Mouse (Mus musculus) limb, embryonic 11.5 days (tissue): Measurements from ENCODE around the gene Pram1. TPM values are rescaled to one million over a fixed set of nuclear protein-coding genes. Genes with fewer than 3 reads are reported as not detected.

ENCODE experiments used
- ATAC-seq: fragments of 200-750 bp; cut with Nextera tagmentation; 2 replicates; pipeline ENCODE4 v1.8.0; 2017; ENCODE audit warnings: low read depth; ENCODE audit not compliant: insufficient number of reproducible peaks, low FRiP score, low TSS enrichment
- DNase-seq: peaks from one replicate; pipeline ENCODE4 v3.0.0-alpha.2; 2015; ENCODE audit warnings: low spot score
- H3K27ac ChIP-seq: fragments of 300-500 bp; sonication (generic); replicated peaks from 2 replicates; pipeline ENCODE4 v1.5.1; 2014; ENCODE audit warnings: low read depth, mild to moderate bottlenecking, low read length
- H3K27me3 ChIP-seq: fragments of 300-500 bp; sonication (generic); 2 replicates; pipeline ENCODE4 v1.6.1; 2014; ENCODE audit warnings: mild to moderate bottlenecking, low read length, mixed read lengths; ENCODE audit not compliant: control insufficient read depth, insufficient read depth
- H3K36me3 ChIP-seq: fragments of 300-500 bp; sonication (generic); 2 replicates; pipeline ENCODE4 v1.6.1; 2014; ENCODE audit warnings: mild to moderate bottlenecking, low read length, moderate library complexity, mixed read lengths; ENCODE audit not compliant: control insufficient read depth, insufficient read depth
- H3K4me1 ChIP-seq: fragments of 300-500 bp; sonication (generic); 2 replicates; pipeline ENCODE4 v1.6.1; 2014; ENCODE audit warnings: low read length, mixed read lengths; ENCODE audit not compliant: control insufficient read depth, insufficient read depth
- H3K4me2 ChIP-seq: fragments of 300-500 bp; sonication (generic); 2 replicates; pipeline ENCODE4 v1.6.1; 2014; ENCODE audit warnings: low read depth, mild to moderate bottlenecking, moderate library complexity; ENCODE audit not compliant: severe bottlenecking
- H3K4me3 ChIP-seq: fragments of 300-500 bp; sonication (generic); 2 replicates; pipeline ENCODE4 v1.5.1; 2014; ENCODE audit warnings: low read depth, low read length
- H3K9ac ChIP-seq: fragments of 300-500 bp; sonication (generic); 2 replicates; pipeline ENCODE4 v1.6.1; 2014; ENCODE audit warnings: mild to moderate bottlenecking, low read length
- H3K9me3 ChIP-seq: fragments of 300-500 bp; sonication (generic); 2 replicates; pipeline ENCODE4 v1.6.1; 2016; ENCODE audit warnings: low read length; ENCODE audit not compliant: control insufficient read depth
- WGBS: fragments of 180-500 bp; shearing (Covaris S2); extraction: QIAGEN DNeasy Blood & Tissue Kit; methylation state at CpG from one replicate; pipeline ENCODE4 v1.1.7; 2014; 5-methylcytosine and 5-hydroxymethylcytosine counted together
- polyA plus RNA-seq: library from polyadenylated mRNA; unstranded; fragments of >200 nt; fragmentation: Nextera tagmentation; extraction: Ambion mirVana; gene quantifications from 2 replicates; pipeline ENCODE4 v1.2.1, GENCODE M21; 2014

Gene Pram1
- polyA plus RNA-seq = 0.67 and 0.84 TPM in 2 replicates

GRCm38 (mm10) chr17:33637516-33638276, at the start of gene Pram1:
Pram1 (plus strand) TSS chr17:33638056.
- no peaks in the 10 kb centered on the region for H3K36me3 ChIP-seq
- DNase-seq = no peak
- WGBS = 85% methylated on average over 4 of the region's 4 CpGs

GRCm38 (mm10) chr17:33597271-33597670, 40.6 kb upstream of the Pram1 start:
- Histone ChIP-seq H3K4me3 (no peak overlapping the region), H3K36me3 (no peaks in the 10 kb centered on the region), H3K27ac (no peak overlapping the region), H3K4me1 (no peaks in the 10 kb centered on the region), H3K9me3 (peaks cover 6% of the 10 kb centered on the region; the same call in 1 of the 2 replicates), H3K4me2 (no peak overlapping the region), H3K9ac (no peak overlapping the region), H3K27me3 (no peaks in the 10 kb centered on the region)
- ATAC-seq (no peak), DNase-seq (no peak)

More at GRCm38 (mm10) chr17:33637516-33638276, at the start of gene Pram1:
- no peak within 1 kb of the TSS for H3K4me2 ChIP-seq
- H3K9ac ChIP-seq = no peak within 1 kb of the TSS
- H3K4me3 ChIP-seq = no peak within 1 kb of the TSS
- no peaks in the 10 kb centered on the region for H3K27me3 ChIP-seq
- no peak for ATAC-seq
- no peaks in the 10 kb centered on the region for H3K4me1 ChIP-seq
- no peaks in the 10 kb centered on the region for H3K9me3 ChIP-seq
- no peak within 1 kb of the TSS for H3K27ac ChIP-seq

GRCm38 (mm10) chr17:33598506-33598905, 39.4 kb upstream of the Pram1 start:
- Histone ChIP-seq H3K9ac (no peak overlapping the region), H3K27me3 (no peaks in the 10 kb centered on the region), H3K4me3 (no peak overlapping the region), H3K4me2 (no peak overlapping the region), H3K9me3 (peaks cover 6% of the 10 kb centered on the region; the same call in 1 of the 2 replicates), H3K27ac (no peak overlapping the region), H3K36me3 (no peaks in the 10 kb centered on the region), H3K4me1 (no peaks in the 10 kb centered on the region)
- ATAC-seq (no peak), DNase-seq (no peak)
- WGBS = 93% methylated on average over 5 of the region's 5 CpGs

GRCm38 (mm10) chr17:33599836-33600475, 37.9 kb upstream of the Pram1 start:
- Histone ChIP-seq H3K9ac (no peak overlapping the region), H3K36me3 (no peaks in the 10 kb centered on the region), H3K27ac (no peak overlapping the region), H3K4me3 (no peak overlapping the region), H3K9me3 (peaks cover 6% of the 10 kb centered on the region; the same call in 1 of the 2 replicates), H3K4me2 (no peak overlapping the region), H3K4me1 (no peaks in the 10 kb centered on the region), H3K27me3 (no peaks in the 10 kb centered on the region)
- WGBS = 90% methylated on average over 8 of the region's 8 CpGs
- DNase-seq = no peak
- ATAC-seq = no peak

- Histone ChIP-seq H3K9me3 (peaks cover 6% of the 10 kb centered on the region; the same call in 1 of the 2 replicates), H3K36me3 (no peaks in the 10 kb centered on the region), H3K4me2 (no peak overlapping the region), H3K4me3 (no peak overlapping the region), H3K9ac (no peak overlapping the region), H3K27ac (no peak overlapping the region), H3K4me1 (no peaks in the 10 kb centered on the region), H3K27me3 (no peaks in the 10 kb centered on the region)
- no peak for DNase-seq
- no peak for ATAC-seq
- WGBS = 84% methylated on average over 3 of the region's 3 CpGs
Observed at GRCm38 (mm10) chr17:33600831-33601230, 37.0 kb upstream of the Pram1 start.

GRCm38 (mm10) chr17:33601947-33602346, 35.9 kb upstream of the Pram1 start:
- H3K4me3 ChIP-seq = no peak overlapping the region
- H3K36me3 ChIP-seq = no peaks in the 10 kb centered on the region
- DNase-seq = no peak
- ATAC-seq = no peak
- H3K27me3 ChIP-seq = no peaks in the 10 kb centered on the region
- H3K9me3 ChIP-seq = peaks cover 6% of the 10 kb centered on the region; the same call in 1 of the 2 replicates
- H3K4me2 ChIP-seq = no peak overlapping the region
- no peak overlapping the region for H3K27ac ChIP-seq
- no peak overlapping the region for H3K9ac ChIP-seq
- no peaks in the 10 kb centered on the region for H3K4me1 ChIP-seq
- WGBS = 83% methylated on average over 12 of the region's 12 CpGs

GRCm38 (mm10) chr17:33607273-33607672, 30.6 kb upstream of the Pram1 start:
- Histone ChIP-seq H3K36me3 (no peaks in the 10 kb centered on the region), H3K4me1 (no peaks in the 10 kb centered on the region), H3K27me3 (no peaks in the 10 kb centered on the region), H3K9ac (no peak overlapping the region), H3K4me3 (no peak overlapping the region), H3K27ac (no peak overlapping the region), H3K4me2 (no peak overlapping the region), H3K9me3 (no peaks in the 10 kb centered on the region)
- WGBS = 78% methylated on average over 2 of the region's 2 CpGs
- no peak for ATAC-seq
- DNase-seq = no peak

- no peak overlapping the region for H3K4me3 ChIP-seq
- H3K9ac ChIP-seq = no peak overlapping the region
- H3K27ac ChIP-seq = no peak overlapping the region
- no peaks in the 10 kb centered on the region for H3K4me1 ChIP-seq
- no peaks in the 10 kb centered on the region for H3K36me3 ChIP-seq
- no peaks in the 10 kb centered on the region for H3K27me3 ChIP-seq
- 90% methylated on average over 7 of the region's 7 CpGs for WGBS
- no peaks in the 10 kb centered on the region for H3K9me3 ChIP-seq
- DNase-seq (no peak), ATAC-seq (no peak)
- no peak overlapping the region for H3K4me2 ChIP-seq
Observed at GRCm38 (mm10) chr17:33610548-33610947, 27.3 kb upstream of the Pram1 start.
